Mouse (Mus musculus) hindbrain, embryonic 14.5 days (tissue): Measurements from ENCODE around the gene Syt13. TPM values are rescaled to one million over a fixed set of nuclear protein-coding genes. Genes with fewer than 3 reads are reported as not detected.

ENCODE experiments used
- ATAC-seq: fragments of 200-750 bp; cut with Nextera tagmentation; 2 replicates; pipeline ENCODE4 v1.8.0; 2017; ENCODE audit warnings: moderate number of reproducible peaks, mild to moderate bottlenecking, moderate TSS enrichment, moderate library complexity; ENCODE audit not compliant: low FRiP score
- DNase-seq: peaks from one replicate; pipeline ENCODE4 v3.0.0-alpha.2; 2015; ENCODE audit warnings: low spot score
- H3K27ac ChIP-seq: fragments of 300-500 bp; sonication (generic); 2 replicates; pipeline ENCODE4 v1.5.1; 2014; ENCODE audit warnings: mild to moderate bottlenecking, moderate library complexity
- H3K27me3 ChIP-seq: fragments of 300-500 bp; sonication (generic); 2 replicates; pipeline ENCODE4 v1.6.1; 2014; ENCODE audit warnings: mild to moderate bottlenecking, low read length, mixed read lengths; ENCODE audit not compliant: control insufficient read depth, insufficient read depth
- H3K36me3 ChIP-seq: fragments of 300-500 bp; sonication (generic); replicated peaks from 2 replicates; pipeline ENCODE4 v1.6.1; 2014; ENCODE audit not compliant: control insufficient read depth, insufficient read depth
- H3K4me1 ChIP-seq: fragments of 300-500 bp; sonication (generic); replicated peaks from 2 replicates; pipeline ENCODE4 v1.6.1; 2014; ENCODE audit warnings: antibody characterized with exemption, low read length, mixed read lengths; ENCODE audit not compliant: control insufficient read depth, insufficient read depth
- H3K4me2 ChIP-seq: fragments of 300-500 bp; sonication (generic); replicated peaks from 2 replicates; pipeline ENCODE4 v1.6.1; 2014; ENCODE audit warnings: mild to moderate bottlenecking, moderate library complexity
- H3K4me3 ChIP-seq: fragments of 300-500 bp; sonication (generic); replicated peaks from 2 replicates; pipeline ENCODE4 v1.5.1; 2014; ENCODE audit warnings: mild to moderate bottlenecking, low read length
- H3K9ac ChIP-seq: fragments of 300-500 bp; sonication (generic); 2 replicates; pipeline ENCODE4 v1.6.1; 2014
- H3K9me3 ChIP-seq: fragments of 300-500 bp; sonication (generic); 2 replicates; pipeline ENCODE4 v1.6.1; 2016; ENCODE audit warnings: low read length; ENCODE audit not compliant: control insufficient read depth
- WGBS: fragments of 180-500 bp; shearing (Covaris S2); extraction: QIAGEN DNeasy Blood & Tissue Kit; methylation state at CpG from one replicate; pipeline ENCODE4 v1.1.7; 2014; 5-methylcytosine and 5-hydroxymethylcytosine counted together
- polyA plus RNA-seq: library from polyadenylated mRNA; unstranded; fragments of >200 nt; fragmentation: Nextera tagmentation; extraction: Ambion mirVana; gene quantifications from 2 replicates; pipeline ENCODE4 v1.2.1, GENCODE M21; 2014

Syt13 gene
- polyA plus RNA-seq, 1 experiment from 2014 or later: 29.7 TPM

- Histone ChIP-seq H3K27ac (peak overlapping the region; percentile 11; the same call in 1 of the 2 replicates), H3K36me3 (no peaks in the 10 kb centered on the region)
- ATAC-seq: no peak
Observed at GRCm38 (mm10) chr2:92949518-92949917, 34.6 kb downstream of the Syt13 start.

GRCm38 (mm10) chr2:92953450-92953849, 38.6 kb downstream of the Syt13 start:
- Histone ChIP-seq H3K36me3 (no peaks in the 10 kb centered on the region), H3K4me1 (peaks cover 6% of the 10 kb centered on the region; the same call in 1 of the 2 replicates), H3K9me3 (peaks cover 4% of the 10 kb centered on the region; the same call in 1 of the 2 replicates), H3K4me3 (no peak overlapping the region), H3K9ac (no peak overlapping the region), H3K27me3 (no peaks in the 10 kb centered on the region), H3K27ac (no peak overlapping the region), H3K4me2 (no peak overlapping the region)
- no peak for ATAC-seq
- DNase-seq: no peak
- WGBS: 90% methylated on average over 17 of the region's 17 CpGs

More at GRCm38 (mm10) chr2:92949518-92949917, 34.6 kb downstream of the Syt13 start:
- H3K9ac ChIP-seq: no peak overlapping the region
- WGBS: 13% methylated on average over 1 of the region's 1 CpGs
- H3K9me3 ChIP-seq: no peaks in the 10 kb centered on the region
- no peak for DNase-seq
- H3K27me3 ChIP-seq: no peaks in the 10 kb centered on the region
- H3K4me1 ChIP-seq: peaks cover 16% of the 10 kb centered on the region
- no peak overlapping the region for H3K4me3 ChIP-seq
- H3K4me2 ChIP-seq: no peak overlapping the region

DNA sequence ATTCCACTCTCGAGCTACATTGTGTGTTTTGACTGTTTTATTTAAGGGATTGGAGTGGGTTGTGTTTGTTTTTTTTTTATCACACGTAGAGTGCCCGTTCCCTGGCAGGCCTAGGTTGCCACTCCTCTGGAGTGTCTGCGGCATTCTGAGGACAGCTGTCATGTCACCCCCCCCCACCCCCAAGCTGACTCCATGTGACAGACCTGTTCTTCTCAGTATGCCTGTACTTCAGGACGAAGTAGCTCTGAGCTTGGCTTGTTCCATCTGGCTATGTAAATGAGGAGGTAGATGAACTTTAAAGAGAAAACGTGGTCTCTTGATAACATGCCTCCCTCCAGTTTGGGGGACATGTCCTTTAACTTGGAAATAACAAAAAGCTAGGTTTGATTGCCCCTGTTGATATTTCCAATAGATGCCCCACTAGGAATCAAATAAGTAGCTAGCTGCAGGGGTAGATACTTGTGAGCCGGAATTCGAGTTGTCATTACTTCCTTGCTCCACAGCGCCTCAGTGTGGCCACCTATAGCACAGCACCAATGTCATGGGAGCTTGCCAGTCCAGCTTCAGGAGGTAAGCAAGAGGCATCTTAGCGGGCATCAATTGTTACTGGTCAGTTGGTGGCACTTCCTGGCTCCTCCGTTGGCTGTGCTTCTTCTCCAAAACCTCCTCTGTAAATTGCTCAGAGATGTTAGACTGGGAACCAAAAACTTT, 39.7 kb downstream of the Syt13 start:
- ATAC-seq (no peak), DNase-seq (peak; percentile 66)
- H3K27ac ChIP-seq: no peak overlapping the region
- no peak overlapping the region for H3K9ac ChIP-seq
- H3K36me3 ChIP-seq: no peaks in the 10 kb centered on the region
- H3K9me3 ChIP-seq: peaks cover 6% of the 10 kb centered on the region; the same call in 1 of the 2 replicates
- H3K4me3 ChIP-seq: no peak overlapping the region
- H3K4me1 ChIP-seq: no peaks in the 10 kb centered on the region
- WGBS: 32% methylated on average over 11 of the region's 11 CpGs
- no peaks in the 10 kb centered on the region for H3K27me3 ChIP-seq
- no peak overlapping the region for H3K4me2 ChIP-seq

- DNase-seq (no peak), ATAC-seq (no peak)
- Histone ChIP-seq H3K4me3 (no peak overlapping the region), H3K9ac (no peak overlapping the region), H3K4me2 (no peak overlapping the region), H3K27me3 (no peaks in the 10 kb centered on the region), H3K36me3 (no peaks in the 10 kb centered on the region), H3K4me1 (no peaks in the 10 kb centered on the region), H3K27ac (no peak overlapping the region), H3K9me3 (peaks cover 6% of the 10 kb centered on the region; the same call in 1 of the 2 replicates)
- 83% methylated on average over 2 of the region's 2 CpGs for WGBS
Observed at GRCm38 (mm10) chr2:92956943-92957342, 42.0 kb downstream of the Syt13 start.

DNA sequence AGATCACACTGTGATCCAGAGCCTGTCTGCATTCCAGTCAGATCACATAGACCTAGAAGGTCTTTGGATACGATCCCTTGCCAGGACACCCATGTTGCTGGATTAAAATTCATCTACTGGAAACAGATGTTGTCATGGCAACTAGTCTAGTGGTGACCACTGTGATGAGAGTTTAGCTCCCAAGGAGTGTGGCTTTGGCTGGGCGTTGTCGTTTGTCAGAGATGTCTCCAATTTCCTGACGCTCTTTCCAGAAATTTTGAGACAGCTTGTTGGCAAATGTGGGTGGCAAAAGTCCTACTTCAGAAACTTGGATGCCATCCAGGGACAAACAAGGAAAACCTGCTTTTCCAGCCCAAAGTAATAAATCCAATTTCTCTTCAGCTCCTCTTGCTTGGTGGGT, 43.7 kb downstream of the Syt13 start:
- Histone ChIP-seq H3K27ac (no peak overlapping the region), H3K4me1 (no peaks in the 10 kb centered on the region), H3K36me3 (no peaks in the 10 kb centered on the region), H3K9me3 (peaks cover 6% of the 10 kb centered on the region; the same call in 1 of the 2 replicates), H3K9ac (no peak overlapping the region), H3K27me3 (no peaks in the 10 kb centered on the region), H3K4me3 (no peak overlapping the region), H3K4me2 (no peak overlapping the region)
- WGBS: 65% methylated on average over 4 of the region's 4 CpGs
- ATAC-seq (no peak), DNase-seq (no peak)

DNA sequence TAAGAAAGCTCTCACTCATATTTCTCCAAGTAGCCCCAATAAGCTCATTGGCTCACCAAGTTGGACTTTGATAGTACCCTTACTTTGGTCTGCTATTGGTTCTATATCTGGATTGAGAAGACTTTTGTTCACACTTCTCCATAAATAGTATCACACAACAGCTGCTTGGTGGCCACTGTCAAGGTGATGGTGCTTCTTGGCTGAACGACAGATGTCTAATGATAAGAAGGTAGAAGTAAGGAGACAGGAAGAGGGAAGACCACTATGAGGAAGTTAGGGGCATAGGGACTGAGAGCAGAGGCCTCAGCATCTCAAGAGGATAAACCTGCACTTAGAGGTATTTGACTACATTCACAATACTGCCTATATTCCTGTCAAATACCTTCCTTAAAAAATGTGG, 49.4 kb downstream of the Syt13 start:
- 100% methylated on average over 1 of the region's 1 CpGs for WGBS
- Histone ChIP-seq H3K27me3 (no peaks in the 10 kb centered on the region), H3K9ac (no peak overlapping the region), H3K4me2 (no peak overlapping the region), H3K4me1 (peaks cover 16% of the 10 kb centered on the region; the same call in 1 of the 2 replicates), H3K27ac (no peak overlapping the region), H3K36me3 (no peaks in the 10 kb centered on the region), H3K9me3 (no peaks in the 10 kb centered on the region), H3K4me3 (no peak overlapping the region)
- DNase-seq (no peak), ATAC-seq (no peak)

GRCm38 (mm10) chr2:92966257-92966656, 51.4 kb downstream of the Syt13 start:
- H3K27ac ChIP-seq: no peak overlapping the region
- no peak overlapping the region for H3K4me3 ChIP-seq
- H3K36me3 ChIP-seq: no peaks in the 10 kb centered on the region
- H3K9me3 ChIP-seq: no peaks in the 10 kb centered on the region
- no peak overlapping the region for H3K9ac ChIP-seq
- H3K4me2 ChIP-seq: no peak overlapping the region
- no peak for DNase-seq
- H3K27me3 ChIP-seq: no peaks in the 10 kb centered on the region
- peaks cover 16% of the 10 kb centered on the region; the same call in 1 of the 2 replicates for H3K4me1 ChIP-seq
- ATAC-seq: no peak
- 63% methylated on average over 8 of the region's 8 CpGs for WGBS

DNA sequence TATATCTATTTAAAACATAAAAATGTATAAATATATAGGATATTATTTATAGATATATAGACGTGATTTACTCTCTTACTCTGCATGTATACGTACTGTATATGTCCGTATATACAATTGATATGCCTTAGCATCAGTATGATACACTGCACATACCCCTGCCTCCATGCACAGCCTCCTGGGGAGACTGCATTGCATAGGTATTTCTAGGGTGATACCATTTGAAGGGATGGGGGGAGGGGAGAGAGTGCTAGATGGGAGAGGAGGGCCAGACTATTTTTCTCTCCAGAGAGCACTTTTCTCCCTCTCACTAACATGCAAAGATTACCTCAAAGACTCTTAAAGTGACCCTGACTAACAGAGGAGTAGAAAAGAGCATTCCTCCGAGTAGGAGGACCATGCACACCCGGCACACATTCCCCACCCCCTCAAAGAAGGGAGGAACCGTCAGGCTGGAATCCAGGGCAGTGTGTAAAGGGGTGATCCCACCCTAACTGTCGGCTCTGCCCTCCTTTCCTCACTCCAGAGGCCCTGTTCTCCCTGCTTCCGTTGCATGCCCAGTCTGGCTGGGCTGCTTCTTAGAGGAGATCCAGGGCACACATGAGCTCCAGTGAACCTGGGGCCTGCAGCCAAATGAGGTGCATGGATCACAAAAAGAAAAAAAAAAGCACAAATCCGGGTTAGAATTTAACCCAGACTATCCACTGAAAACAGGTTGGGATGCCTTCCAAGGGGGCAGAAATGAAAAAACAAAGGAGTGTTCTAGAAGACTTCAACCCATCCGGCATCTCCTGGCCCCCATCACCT, 52.3 kb downstream of the Syt13 start:
- Histone ChIP-seq H3K4me3 (no peak overlapping the region), H3K36me3 (peaks cover 8% of the 10 kb centered on the region), H3K4me2 (no peak overlapping the region), H3K9me3 (no peaks in the 10 kb centered on the region), H3K27ac (peak overlapping the region; percentile 36; the same call in 1 of the 2 replicates), H3K4me1 (peaks cover 16% of the 10 kb centered on the region; the same call in 1 of the 2 replicates), H3K27me3 (no peaks in the 10 kb centered on the region), H3K9ac (no peak overlapping the region)
- ATAC-seq (no peak; the same call in 1 of the 2 replicates), DNase-seq (no peak)
- WGBS: 34% methylated on average over 10 of the region's 10 CpGs

- Histone ChIP-seq H3K4me3 (no peak overlapping the region), H3K27me3 (no peaks in the 10 kb centered on the region), H3K9me3 (no peaks in the 10 kb centered on the region), H3K4me1 (peaks cover 16% of the 10 kb centered on the region; the same call in 1 of the 2 replicates), H3K36me3 (peaks cover 13% of the 10 kb centered on the region), H3K4me2 (no peak overlapping the region), H3K27ac (peak overlapping the region; percentile 36; the same call in 1 of the 2 replicates), H3K9ac (no peak overlapping the region)
- DNase-seq (no peak), ATAC-seq (no peak)
- WGBS: 59% methylated on average over 4 of the region's 4 CpGs
Observed at GRCm38 (mm10) chr2:92967839-92968166, 52.9 kb downstream of the Syt13 start.
